Mouse (Mus musculus) testis, postnatal 14 days (tissue): ENCODE results near the gene Tbx15.

Experiments used
- DNase-seq: peaks from one replicate; pipeline ENCODE4 v3.0.0; 2021; ENCODE audit warnings: low spot score

Gene Tbx15

DNA sequence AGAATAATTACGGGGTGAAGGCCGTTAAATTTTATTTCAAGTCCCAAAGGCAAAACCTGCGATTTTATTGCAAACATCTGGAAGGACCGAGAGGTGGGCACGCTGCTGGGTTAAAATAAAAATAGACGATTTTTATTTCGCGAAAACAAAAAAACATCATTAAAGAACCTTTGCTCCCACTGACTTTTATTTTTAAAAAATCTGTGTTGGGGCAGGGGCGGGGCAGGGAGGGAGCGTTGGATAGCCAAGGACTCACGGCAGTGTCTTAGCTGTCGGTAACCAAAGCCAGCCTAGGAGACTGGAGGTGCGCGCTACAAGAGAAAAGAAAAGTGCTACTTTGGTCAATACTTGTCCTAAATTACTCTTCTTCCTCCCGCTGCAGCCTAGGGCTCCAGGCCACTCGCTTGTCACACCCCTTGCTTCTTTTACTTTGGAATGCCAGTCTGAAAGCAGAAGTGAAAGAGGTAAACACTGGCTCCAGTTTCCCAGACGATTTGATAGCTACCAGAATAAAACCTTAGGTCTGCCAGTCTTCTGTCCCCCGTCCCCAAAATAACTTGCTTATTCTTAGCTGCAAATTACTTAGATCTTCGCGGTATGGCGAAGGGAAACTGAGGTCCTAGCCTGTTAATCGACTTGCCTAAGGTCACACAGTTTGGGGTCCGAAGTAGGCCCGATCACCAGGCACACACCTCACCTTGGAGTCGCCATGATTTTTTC is 8.8 kb downstream of the Tbx15 start:
- DNase-seq = no peak

DNA sequence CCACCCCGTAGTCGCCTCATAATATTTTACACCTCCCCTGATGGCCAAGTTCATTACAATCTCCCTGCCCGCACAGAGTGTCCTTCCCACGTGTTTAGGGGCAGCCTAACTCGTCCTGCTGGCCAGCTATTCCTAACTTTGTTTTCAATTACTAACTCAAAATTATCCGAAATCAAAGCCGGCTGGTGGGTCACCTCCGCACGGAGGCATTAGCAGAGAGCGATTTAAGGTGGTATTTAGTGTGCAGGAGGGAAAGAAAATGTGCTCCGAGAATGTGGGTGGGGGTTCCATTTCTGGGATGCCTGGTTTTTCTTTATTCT is 9.3 kb downstream of the Tbx15 start:
- no peak for DNase-seq

DNA sequence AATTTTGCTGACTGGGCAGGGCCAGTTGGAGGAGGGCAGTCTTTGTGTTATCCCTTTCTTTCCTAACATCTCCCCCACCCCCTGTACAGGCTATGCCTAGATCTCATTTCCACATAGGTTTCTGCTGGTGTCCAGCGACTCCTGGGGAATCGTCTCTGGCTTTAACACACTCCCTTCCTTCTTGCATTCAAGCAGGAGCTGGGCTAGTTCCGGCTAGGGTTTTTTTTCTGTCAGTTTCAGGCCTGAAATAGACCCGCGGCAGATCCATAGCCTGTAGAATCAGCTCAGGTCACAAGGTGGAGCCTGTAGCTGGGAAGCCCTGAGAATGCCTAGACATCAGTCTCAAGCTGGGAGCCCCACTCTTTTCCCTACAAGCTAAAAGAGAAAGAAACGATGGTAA is 9.7 kb downstream of the Tbx15 start:
- no peak for DNase-seq

DNA sequence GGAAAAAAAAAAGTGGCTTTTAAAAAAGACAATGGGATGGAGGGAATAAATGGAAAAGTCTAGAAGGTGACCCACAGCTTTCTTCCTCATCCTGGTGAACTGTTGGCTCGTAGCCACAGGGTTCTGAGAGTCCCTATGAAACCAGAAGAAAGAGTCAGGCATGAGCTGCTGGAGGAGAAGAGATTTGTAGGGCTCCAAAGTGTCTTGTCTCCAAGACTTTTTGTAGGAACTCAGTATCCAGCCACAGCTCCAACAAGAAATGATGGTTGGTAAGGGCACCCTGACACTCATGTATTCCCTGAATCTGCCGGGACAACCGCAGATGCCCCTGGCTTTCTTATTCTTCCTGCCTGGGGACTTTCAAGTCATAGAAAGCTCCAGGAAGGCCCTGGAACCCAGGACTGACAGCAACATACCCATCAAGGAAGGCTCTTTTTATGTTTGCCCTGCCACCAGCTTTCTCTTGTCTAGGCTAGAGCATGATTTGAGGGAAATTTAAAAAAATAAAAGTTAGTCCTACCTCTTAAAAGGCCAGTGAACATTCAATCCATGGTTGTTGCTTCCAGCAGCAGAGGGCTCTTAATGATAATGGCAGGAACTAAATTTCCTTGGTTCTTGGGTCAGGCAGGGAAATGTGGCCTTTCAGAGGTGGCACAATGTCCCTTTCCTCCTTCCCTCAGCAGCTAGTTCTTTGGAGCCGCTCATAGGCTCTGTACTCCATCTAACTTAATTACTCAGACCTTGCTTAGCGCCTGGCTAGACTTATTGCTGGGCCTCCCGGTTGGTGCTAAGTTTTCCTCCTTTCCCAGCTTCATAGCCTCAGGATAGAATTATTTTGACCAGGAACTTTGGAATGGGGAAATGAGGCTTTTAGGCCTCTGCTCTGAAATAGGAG is 11.3 kb downstream of the Tbx15 start:
- no peak for DNase-seq

DNA sequence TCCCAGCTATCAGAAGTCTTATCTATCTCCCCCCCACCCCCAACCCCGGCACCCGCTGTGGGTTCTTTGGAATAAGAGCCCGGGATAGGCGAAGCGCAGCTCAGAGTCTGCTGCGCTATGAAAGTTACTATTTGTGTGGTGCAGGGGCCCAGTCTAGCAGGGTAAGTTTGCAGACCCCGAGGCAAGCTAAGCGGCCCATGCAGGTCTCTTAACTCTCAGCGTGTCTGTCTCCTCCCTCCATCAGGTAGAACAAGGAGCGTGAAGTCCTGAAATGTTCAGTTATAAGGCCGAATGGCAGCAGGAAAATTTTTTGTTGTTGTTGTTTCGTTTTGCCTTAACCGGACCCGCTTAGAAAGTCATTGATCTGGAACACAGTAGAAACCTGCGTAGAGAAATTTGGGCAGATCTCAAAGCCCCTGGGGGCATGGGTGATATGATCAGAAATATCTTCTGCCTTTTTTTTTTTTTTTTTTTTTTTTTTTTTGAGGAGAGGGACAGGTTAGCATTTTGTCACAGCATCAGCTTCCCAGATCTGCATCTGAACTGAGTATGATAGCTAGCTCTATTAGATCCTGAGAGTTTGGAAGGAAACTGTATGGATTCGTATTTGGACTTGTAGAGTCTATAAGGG is 12.4 kb downstream of the Tbx15 start:
- no peak for DNase-seq

DNA sequence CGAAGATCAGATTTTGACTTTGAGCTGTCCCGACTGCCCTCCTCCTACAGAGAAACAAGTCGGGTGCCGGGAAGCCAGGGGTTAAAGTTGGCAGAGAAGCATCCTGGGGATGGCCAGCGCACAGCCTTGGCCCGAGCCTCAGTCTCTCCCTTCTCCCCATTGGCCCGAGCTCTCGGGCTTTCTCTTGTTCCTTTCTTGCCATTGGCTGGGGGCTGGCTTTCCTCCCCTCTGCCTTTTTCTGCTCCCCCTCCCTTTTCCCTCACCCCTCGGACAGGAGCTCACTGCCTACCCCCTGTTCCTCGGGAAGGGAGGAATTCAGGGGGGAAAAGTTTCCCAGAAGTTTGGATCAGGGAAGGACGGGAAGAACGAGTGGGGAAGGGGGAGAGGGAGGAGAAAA is 12.9 kb downstream of the Tbx15 start:
- DNase-seq = no peak

DNA sequence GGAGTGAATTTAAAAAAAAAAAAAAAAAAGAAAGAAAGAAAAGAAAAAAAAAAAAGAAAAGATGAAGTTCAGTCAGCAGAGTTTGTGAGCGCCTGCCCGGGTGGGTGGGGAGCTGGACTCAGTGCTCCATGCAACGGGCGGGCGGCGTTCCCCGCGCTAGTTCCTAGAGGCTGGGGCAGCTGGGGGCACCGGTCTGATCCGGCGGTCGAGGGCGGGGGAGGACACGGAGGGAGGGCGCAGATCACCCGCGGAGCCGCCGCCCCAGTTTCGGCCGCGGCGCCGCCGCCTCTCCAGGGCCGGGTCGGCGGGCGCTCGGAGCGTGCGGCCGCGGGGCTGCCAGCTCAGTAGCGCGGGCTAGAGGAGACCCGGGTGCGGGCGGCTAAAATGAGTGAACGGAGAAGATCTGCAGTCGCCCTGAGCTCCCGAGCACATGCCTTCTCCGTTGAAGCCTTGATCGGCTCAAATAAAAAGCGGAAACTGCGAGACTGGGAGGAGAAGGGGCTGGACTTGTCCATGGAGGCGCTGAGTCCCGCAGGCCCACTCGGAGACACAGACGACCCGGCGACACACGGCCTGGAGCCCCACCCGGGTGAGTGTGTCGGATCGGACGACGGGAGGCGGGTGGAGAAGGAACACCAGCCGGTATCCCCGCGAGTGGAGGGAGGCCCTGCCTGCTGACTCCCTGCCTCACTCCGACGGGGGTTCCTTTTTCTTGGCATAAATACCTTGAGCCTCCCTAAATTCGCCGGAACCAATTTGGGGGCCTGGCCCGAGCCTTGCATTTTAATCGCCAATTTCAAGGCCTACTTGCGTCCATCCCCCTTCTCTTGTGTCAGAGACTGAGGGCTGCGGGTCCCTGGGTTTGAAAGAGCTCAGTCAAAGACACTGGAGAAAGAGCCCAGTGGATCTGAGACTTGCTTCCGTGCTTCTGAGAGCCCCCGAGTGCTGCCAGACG is 13.6 kb downstream of the Tbx15 start:
- DNase-seq = no peak

DNA sequence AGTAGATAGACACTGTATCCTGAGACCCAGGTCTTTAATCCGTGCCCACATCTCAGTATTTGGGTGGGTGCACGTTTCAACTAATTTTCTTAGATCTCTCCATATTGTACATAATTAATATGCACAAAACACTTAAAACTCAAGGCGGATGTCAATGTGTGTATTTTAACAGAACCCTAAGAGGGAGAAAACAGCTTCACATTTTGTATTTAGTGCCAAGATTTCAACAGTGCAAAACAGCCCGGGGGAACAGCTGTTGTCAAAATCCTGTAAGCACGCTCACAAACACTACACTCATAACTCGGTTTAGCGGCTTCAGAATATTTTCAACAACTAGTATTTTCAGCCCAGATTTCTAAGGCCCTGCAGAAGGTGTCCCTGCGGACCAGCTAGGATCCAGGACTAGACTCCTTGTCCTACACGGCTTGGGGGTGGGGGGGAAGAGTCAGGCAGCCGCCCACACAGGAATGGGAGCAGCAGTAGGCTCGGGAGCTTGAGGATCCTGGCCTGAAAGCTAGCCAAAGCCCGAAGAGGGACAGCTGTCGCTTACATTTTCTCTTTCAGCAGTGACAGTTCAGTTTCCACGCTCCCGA is 14.5 kb downstream of the Tbx15 start:
- DNase-seq = no peak

DNA sequence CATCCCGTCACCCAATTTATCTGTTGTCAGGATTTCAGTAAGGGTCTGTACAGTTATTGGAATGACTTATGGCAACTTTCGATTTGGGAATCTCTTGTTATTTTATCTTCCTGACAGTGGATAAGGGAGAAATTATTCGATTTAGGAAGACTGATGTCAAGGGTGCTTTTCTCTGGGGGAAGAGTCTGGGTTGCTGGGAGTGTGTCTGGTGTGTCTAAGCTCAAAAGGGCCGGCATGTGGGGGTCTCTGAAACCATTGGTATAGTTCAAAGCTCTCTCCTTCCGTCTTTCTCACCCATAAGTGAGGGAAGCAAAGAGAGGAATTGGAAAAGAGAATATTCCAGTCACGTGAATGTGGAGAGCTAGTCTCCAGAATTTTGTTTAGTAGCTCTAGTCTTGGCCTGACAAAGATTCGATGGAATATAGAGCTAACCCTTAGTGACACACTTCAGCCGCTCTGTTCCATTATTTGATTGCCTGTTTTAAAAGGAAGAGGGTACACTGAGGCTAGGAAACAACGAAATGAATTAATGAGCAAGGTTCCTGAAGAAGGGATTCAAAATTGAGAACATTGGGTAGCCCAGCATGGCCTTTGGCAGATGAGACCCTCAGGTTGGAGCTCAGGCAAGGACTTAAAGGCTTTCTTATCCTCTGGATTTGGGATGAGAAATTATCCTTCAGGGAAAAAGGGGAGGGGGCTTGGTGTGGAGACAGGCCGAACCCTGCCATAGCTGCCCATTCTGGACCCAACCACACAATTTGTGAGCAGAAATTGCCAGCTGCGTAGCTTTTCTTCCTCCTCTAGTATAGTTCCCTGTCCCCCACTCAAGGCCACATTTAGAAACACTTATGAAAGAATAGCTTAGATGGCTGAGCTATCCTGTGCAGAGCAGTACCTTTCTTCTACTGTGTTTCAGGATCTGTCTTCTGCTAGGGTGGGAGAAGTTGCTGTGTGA is 15.5 kb downstream of the Tbx15 start:
- no peak for DNase-seq

DNA sequence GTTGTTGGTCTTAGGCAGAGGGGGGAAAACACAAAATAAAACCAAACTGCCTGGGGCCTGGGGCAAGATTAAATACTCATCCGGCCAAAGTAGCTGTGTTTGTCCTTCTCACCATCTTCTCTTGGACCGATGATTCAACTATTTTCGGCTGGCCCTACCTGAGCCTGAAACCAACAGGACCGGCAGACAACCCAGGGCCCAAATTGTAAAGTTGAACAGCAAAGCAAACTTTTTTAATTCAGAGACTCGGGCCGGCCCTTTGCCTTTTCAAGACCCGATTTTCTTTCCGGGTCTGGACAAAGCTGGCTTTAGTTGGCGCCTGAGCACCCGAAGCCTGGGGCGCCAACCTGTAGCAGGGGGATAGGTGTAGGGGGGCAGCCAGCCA is 16.2 kb downstream of the Tbx15 start:
- no peak for DNase-seq

DNA sequence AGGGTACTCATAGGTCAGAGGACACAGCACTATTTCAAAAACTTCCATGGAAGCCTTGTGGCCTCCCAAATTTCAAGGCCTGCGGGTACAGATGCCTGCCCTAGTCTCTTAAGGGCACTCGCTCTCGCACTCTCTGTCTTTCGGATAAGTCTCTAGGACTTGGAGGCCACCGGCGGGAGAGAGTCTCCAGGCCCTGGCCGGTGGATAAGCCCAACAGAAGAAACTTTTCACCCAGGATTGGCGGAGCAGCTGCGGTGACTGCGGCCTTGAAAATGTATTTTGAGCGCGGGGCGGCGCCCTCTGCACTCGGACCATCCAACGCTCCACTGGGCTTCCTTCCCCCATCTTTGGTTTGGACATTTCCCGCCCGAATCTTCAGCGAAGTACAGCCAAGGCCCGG is 16.6 kb downstream of the Tbx15 start:
- no peak for DNase-seq

DNA sequence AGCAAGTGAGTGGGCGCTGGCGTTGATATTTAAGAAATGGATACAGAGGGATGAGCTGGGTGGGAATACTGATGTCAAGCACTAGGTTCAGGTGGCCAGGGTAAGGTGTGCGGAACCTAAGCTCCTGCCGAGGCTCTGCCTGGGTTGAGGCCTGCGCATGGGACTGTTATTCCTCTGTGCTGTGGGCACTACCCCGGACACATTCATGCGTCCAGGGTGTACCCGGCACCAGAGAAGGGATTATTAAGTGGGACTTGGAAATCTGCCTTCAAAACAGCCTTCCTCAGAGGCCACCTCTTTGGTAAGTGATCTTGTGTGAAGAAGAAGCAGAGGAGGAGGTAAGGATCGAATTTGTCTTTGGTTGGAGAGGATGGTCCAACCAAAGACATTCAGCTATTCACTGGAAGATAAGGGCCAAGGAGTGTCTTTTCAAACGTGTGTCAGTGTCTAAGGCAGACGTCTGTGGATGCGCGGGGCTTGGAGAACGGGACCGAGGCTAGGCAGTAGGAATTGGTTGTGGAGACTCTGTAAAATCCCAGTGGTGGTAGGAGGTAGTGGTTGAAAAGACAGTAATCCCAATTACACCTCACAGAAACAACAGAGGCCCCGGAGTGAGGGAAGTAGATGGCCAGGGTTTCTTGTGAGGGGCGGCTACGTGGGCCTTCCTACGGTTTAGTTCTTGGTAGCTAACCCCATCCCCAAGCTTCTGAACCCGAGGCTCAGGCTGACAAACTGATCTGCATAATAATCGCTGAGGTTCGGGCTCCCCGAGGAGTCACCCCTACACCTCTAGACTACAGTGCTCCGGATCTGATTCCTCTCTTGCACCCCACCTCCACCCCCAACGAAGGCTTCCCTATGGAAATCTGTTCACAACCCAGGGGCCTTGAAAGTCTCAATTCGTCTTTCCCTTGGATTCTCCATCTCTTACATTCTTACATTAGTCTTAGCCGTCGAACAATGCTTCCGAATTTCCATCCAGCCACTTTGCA is 17.7 kb downstream of the Tbx15 start:
- DNase-seq = no peak

DNA sequence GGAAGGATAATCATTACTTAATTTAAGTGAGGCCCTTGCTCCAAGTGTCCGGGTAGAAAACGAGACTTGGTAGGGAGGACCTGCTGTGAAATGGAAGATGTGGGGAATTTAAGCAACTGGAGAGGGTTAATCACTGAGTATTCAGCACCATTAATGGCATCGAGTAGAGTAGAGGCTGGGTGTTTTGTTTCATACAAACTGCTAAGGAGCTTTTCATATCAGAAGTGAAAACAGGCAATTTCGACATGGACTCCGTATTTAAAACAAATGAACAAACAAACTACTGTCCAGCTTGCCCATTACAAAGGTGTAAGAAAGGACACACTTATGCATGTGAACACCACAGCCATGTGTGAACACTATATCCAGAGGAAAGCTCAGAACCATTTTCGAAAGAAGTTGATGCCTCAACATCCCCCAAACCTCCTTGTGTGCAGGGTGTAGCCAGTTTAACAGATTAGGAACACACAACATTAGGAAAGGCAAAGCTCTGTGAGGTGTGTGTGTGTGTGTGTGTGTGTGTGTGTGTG is 19.6 kb downstream of the Tbx15 start:
- DNase-seq = no peak

DNA sequence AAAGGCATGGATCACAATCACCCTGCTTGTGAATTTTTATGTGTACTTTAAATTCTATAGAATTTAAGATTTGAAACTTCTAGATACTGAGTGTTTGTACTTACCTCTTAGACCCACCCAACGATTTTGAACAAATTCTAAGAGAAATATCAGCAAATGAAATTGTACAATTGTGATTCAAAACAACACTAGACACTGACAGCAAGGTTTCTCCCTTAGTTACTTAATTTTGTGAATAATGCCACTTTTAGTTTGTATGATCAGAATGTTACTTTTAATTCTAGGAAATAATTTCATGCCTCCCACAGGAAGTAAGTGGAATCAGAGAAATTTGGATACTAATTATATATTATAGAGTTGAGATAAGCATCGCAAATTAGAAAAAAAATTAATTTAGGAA is 20.2 kb downstream of the Tbx15 start:
- DNase-seq = no peak

DNA sequence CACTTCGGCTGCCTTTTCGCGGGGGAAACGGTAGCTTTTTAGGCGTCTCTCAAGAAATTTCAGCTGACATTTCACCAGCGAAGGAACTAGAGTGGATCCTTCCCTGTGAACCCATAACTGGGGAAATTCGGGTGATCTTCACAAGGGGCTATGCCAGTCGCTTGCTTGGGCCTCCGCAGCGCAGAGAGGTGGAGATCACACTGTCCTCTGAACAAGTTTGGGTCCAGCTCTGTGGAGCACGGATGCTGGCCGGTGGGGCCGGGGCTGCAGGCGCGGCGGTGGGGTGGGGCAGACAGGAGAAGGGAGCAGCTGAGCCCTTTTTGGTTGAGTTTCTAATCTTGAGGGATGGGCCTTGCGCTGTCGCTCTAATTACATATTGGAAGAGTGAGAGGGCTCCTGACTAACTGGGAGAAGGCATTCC is 21.2 kb downstream of the Tbx15 start:
- DNase-seq = no peak

DNA sequence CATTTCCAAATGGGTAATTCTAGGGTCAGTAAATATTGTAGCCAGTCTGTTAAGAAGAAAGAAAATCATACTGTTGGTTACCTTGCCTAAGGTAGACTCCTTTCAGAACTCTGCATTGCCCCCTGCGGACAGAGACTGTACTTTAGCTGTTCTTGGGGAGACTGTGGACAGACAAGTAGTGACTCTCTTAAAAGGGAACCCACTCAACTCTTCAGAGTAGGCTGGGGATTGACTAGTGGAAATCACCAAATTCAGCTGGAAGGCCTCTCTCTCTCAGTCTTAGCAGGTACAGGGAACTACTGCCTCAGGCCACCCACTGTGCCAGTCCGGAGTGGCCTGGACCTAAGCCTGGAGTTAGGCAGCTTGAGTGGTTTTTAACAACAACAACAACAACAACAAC is 21.8 kb downstream of the Tbx15 start:
- DNase-seq = no peak

DNA sequence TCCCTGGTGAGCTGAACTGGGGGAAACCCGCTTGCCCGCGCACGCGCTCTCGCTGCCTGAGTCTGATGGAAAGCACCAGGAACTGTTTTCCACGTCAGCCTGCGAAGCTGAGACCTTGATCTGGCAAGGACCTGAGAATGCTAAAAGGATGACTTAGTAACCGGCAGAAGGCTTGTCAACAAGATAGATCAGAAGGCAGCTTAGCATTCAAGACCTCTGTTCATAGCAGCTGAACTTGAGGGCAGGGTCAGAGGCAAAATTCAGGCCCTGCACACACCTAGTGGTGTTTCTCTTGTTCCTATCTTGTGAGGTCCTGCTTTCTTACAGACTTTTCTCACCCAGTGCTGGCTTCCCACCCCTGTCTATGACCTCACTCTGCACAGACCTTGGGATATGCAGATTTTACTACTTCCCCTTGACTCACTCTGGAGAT is 23.3 kb downstream of the Tbx15 start:
- DNase-seq = no peak

DNA sequence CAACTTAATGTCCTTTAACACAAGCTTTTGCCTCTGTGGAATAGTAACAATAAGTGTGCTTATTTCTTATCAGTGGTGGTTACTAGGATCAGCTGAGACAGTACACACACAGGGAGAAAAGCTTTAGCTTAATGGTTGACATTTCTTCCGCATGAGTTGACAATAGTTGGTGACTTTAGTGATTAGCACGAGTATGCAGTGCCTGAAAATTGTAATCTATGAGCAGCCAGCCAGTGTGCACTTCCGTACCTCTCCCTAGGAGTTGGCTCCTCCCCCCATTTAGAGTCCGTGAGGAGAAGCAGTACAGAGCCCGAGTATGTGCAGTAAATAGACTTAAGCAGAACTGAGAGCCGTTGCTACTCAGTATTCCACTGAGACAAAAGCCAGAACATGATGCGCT is 24.5 kb downstream of the Tbx15 start:
- no peak for DNase-seq

DNA sequence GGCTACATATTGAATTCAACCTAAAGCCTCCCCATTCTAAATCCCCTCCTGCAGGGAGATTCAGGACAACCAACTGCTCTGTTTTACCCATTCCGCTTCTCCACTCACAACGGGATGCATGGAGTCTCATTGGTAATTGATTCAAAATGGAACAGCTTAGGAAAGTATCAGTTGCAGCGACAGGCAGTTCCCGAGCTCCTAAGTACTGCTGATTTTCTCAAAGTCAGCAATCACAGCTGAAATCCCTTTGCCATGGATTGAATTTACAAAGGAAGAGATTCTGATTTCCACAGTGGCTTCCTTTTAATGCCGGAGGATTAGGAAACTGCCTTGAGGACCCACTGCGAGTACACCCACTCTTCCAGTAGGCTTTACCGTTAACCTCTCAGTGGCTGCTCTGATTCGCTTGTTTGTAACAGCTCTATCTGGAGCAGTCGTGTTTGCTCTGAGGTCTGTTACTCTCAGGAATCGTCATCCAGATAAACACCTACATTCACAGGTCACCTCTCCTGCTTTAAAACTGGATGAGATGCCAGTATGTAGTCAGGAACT is 26.6 kb downstream of the Tbx15 start:
- no peak for DNase-seq
